Mouse (Mus musculus): ENCODE measurements around the gene Gm30302. TPM values are rescaled to one million over a fixed set of nuclear protein-coding genes. Genes with fewer than 3 reads are reported as not detected.

Gene Gm30302
- polyA plus RNA-seq (2014; fragmentation: Illumina TruSeq; extraction: RNeasy Lipid Tissue Mini Kit (QIAGEN cat#74804); ENCODE audit: low replicate concordance) = not detected

GRCm38 (mm10) chr13:49798901-49799300 is at the start of gene Gm30302:
Gene Gm30302 (minus strand): TSS chr13:49799001.

Other genes with a start within 250 kb of the Gm30302 start
- gene Omd, start 216.5 kb downstream of the Gm30302 start, polyA plus RNA-seq (2014; fragmentation: Illumina TruSeq; extraction: RNeasy Lipid Tissue Mini Kit (QIAGEN cat#74804); ENCODE audit: low replicate concordance) = 0.37 TPM
- gene Ogn, start 191.0 kb downstream of the Gm30302 start, polyA plus RNA-seq (2014; fragmentation: Illumina TruSeq; extraction: RNeasy Lipid Tissue Mini Kit (QIAGEN cat#74804); ENCODE audit: low replicate concordance) = 114 TPM
- gene Cenpp, start 146.2 kb downstream of the Gm30302 start, polyA plus RNA-seq (2014; fragmentation: Illumina TruSeq; extraction: RNeasy Lipid Tissue Mini Kit (QIAGEN cat#74804); ENCODE audit: low replicate concordance) = 20.4 TPM
- gene Nol8, start 145.9 kb downstream of the Gm30302 start, polyA plus RNA-seq (2014; fragmentation: Illumina TruSeq; extraction: RNeasy Lipid Tissue Mini Kit (QIAGEN cat#74804); ENCODE audit: low replicate concordance) = 25.5 TPM
- gene Iars, start 116.9 kb downstream of the Gm30302 start, polyA plus RNA-seq (2014; fragmentation: Illumina TruSeq; extraction: RNeasy Lipid Tissue Mini Kit (QIAGEN cat#74804); ENCODE audit: low replicate concordance) = 35.0 TPM